Mouse (Mus musculus) kidney, postnatal 0 days (tissue): ENCODE results near the gene Use1. TPM values are rescaled to one million over a fixed set of nuclear protein-coding genes. Genes with fewer than 3 reads are reported as not detected.

Experiments used
- ATAC-seq: fragments of 200-750 bp; cut with Nextera tagmentation; replicated peaks from 2 replicates; pipeline ENCODE4 v1.8.0; 2017; ENCODE audit warnings: low read depth, moderate number of reproducible peaks, moderate TSS enrichment, moderate library complexity; ENCODE audit not compliant: low FRiP score
- DNase-seq: peaks from one replicate; pipeline ENCODE4 v3.0.0-alpha.2; 2016; ENCODE audit warnings: low spot score
- H3K27ac ChIP-seq: fragments of 300-500 bp; sonication (generic); 2 replicates; pipeline ENCODE4 v1.5.1; 2014; ENCODE audit warnings: mild to moderate bottlenecking
- H3K27me3 ChIP-seq: fragments of 300-500 bp; sonication (generic); 2 replicates; pipeline ENCODE4 v1.6.1; 2014; ENCODE audit warnings: low read length, mixed read lengths; ENCODE audit not compliant: insufficient read depth
- H3K36me3 ChIP-seq: fragments of 300-500 bp; sonication (generic); 2 replicates; pipeline ENCODE4 v1.6.1; 2014; ENCODE audit warnings: low read length, mixed read lengths; ENCODE audit not compliant: insufficient read depth
- H3K4me1 ChIP-seq: fragments of 300-500 bp; sonication (generic); replicated peaks from 2 replicates; pipeline ENCODE4 v1.6.1; 2014; ENCODE audit warnings: antibody characterized with exemption, low read length, mixed read lengths; ENCODE audit not compliant: insufficient read depth
- H3K4me2 ChIP-seq: fragments of 300-500 bp; sonication (generic); 2 replicates; pipeline ENCODE4 v1.6.1; 2014; ENCODE audit warnings: mild to moderate bottlenecking, low read length, moderate library complexity, mixed read lengths
- H3K4me3 ChIP-seq: fragments of 300-500 bp; sonication (generic); replicated peaks from 2 replicates; pipeline ENCODE4 v1.5.1; 2014; ENCODE audit warnings: low read depth, low read length
- H3K9ac ChIP-seq: fragments of 300-500 bp; sonication (generic); 2 replicates; pipeline ENCODE4 v1.6.1; 2014; ENCODE audit warnings: low read depth, low read length
- H3K9me3 ChIP-seq: fragments of 300-500 bp; sonication (generic); replicated peaks from 2 replicates; pipeline ENCODE4 v1.6.1; 2016; ENCODE audit warnings: low read length, inconsistent platforms, mixed read lengths
- CTCF ChIP-seq: IDR thresholded peaks from 2 replicates; pipeline ENCODE4 v1.5.1; 2016; ENCODE audit warnings: antibody characterized with exemption, low read depth, mild to moderate bottlenecking, moderate library complexity
- WGBS: fragments of 180-500 bp; shearing (Covaris S2); extraction: QIAGEN DNeasy Blood & Tissue Kit; methylation state at CpG from one replicate; pipeline ENCODE4 v1.1.7; 2014; 5-methylcytosine and 5-hydroxymethylcytosine counted together
- polyA plus RNA-seq: library from polyadenylated mRNA; unstranded; fragments of >200 nt; fragmentation: Nextera tagmentation; extraction: Ambion mirVana; gene quantifications from 2 replicates; pipeline ENCODE4 v1.2.1, GENCODE M21; 2015

Use1 gene
- polyA plus RNA-seq, 1 experiment from 2014 or later: 140 TPM

GRCm38 (mm10) chr8:71391696-71392095 lies 25.0 kb downstream of the Use1 start:
- H3K9ac ChIP-seq: no peak overlapping the region
- no peaks in the 10 kb centered on the region for H3K36me3 ChIP-seq
- ATAC-seq (no peak), DNase-seq (no peak)
- H3K4me1 ChIP-seq: no peaks in the 10 kb centered on the region; the same call in 1 of the 2 replicates
- H3K27me3 ChIP-seq: no peaks in the 10 kb centered on the region
- WGBS: 89% methylated on average over 2 of the region's 2 CpGs
- no peak overlapping the region for H3K27ac ChIP-seq
- no peak overlapping the region for H3K4me2 ChIP-seq
- no peaks in the 10 kb centered on the region for H3K9me3 ChIP-seq
- no peak for TF ChIP-seq CTCF
- no peak overlapping the region for H3K4me3 ChIP-seq

- Histone ChIP-seq H3K36me3 (no peaks in the 10 kb centered on the region), H3K27ac (no peak overlapping the region), H3K4me1 (peaks cover 2% of the 10 kb centered on the region), H3K9me3 (no peaks in the 10 kb centered on the region), H3K4me3 (no peak overlapping the region), H3K9ac (no peak overlapping the region), H3K4me2 (no peak overlapping the region), H3K27me3 (no peaks in the 10 kb centered on the region)
- TF ChIP-seq CTCF: no peak
- WGBS: 77% methylated on average over 5 of the region's 5 CpGs
- ATAC-seq: no peak
- no peak for DNase-seq
Measured at GRCm38 (mm10) chr8:71392391-71392790, 25.7 kb downstream of the Use1 start.

- TF ChIP-seq CTCF: no peak
- H3K4me3 ChIP-seq: no peak overlapping the region; the same call in 1 of the 2 replicates
- H3K4me1 ChIP-seq: peaks cover 5% of the 10 kb centered on the region
- H3K27me3 ChIP-seq: no peaks in the 10 kb centered on the region
- WGBS: 17% methylated on average over 3 of the region's 3 CpGs
- no peaks in the 10 kb centered on the region for H3K9me3 ChIP-seq
- H3K27ac ChIP-seq: no peak overlapping the region
- no peaks in the 10 kb centered on the region for H3K36me3 ChIP-seq
- H3K4me2 ChIP-seq: peak overlapping the region; percentile 23; the same call in 1 of the 2 replicates
- ATAC-seq (no peak; the same call in 1 of the 2 replicates), DNase-seq (peak; percentile 77)
- H3K9ac ChIP-seq: no peak overlapping the region
Measured at GRCm38 (mm10) chr8:71392871-71393270, 26.2 kb downstream of the Use1 start.

- Histone ChIP-seq H3K4me3 (0 out of 2 replicates have a peak overlapping the region, but pooled peaks have one; percentile 16), H3K4me2 (peak overlapping the region; percentile 38), H3K27me3 (no peaks in the 10 kb centered on the region), H3K4me1 (peaks cover 5% of the 10 kb centered on the region), H3K27ac (no peak overlapping the region), H3K9ac (0 out of 2 replicates have a peak overlapping the region, but pooled peaks have one; percentile 35), H3K36me3 (peaks cover 10% of the 10 kb centered on the region; the same call in 1 of the 2 replicates), H3K9me3 (no peaks in the 10 kb centered on the region)
- no peak for DNase-seq
- no peak for ATAC-seq
- 76% methylated on average over 7 of the region's 7 CpGs for WGBS
- no peak for TF ChIP-seq CTCF
Measured at GRCm38 (mm10) chr8:71394481-71394880, 27.8 kb downstream of the Use1 start.

- 0 out of 2 replicates have a peak overlapping the region, but pooled peaks have one; percentile 35 for H3K9ac ChIP-seq
- TF ChIP-seq CTCF: no peak
Measured at GRCm38 (mm10) chr8:71395071-71395470, 28.4 kb downstream of the Use1 start.

GRCm38 (mm10) chr8:71395629-71396028 lies 29.0 kb downstream of the Use1 start, which contains the start of gene Ushbp1:
Gene Ushbp1, minus strand, starts transcription at chr8:71395802.
- 83% methylated on average over 9 of the region's 9 CpGs for WGBS
- Histone ChIP-seq H3K36me3 (peaks cover 13% of the 10 kb centered on the region; the same call in 1 of the 2 replicates), H3K4me3 (peak within 1 kb of the TSS; percentile 51), H3K4me2 (peak within 1 kb of the TSS; percentile 70), H3K4me1 (peaks cover 5% of the 10 kb centered on the region), H3K9ac (0 out of 2 replicates have a peak within 1 kb of the TSS, but pooled peaks have one; percentile 35), H3K9me3 (no peaks in the 10 kb centered on the region), H3K27me3 (no peaks in the 10 kb centered on the region), H3K27ac (peak within 1 kb of the TSS; percentile 73)
- no peak for DNase-seq
- ATAC-seq: no peak
- TF ChIP-seq CTCF: no peak

More at GRCm38 (mm10) chr8:71395071-71395470, 28.4 kb downstream of the Use1 start:
- ATAC-seq: no peak
- no peak for DNase-seq
- H3K27me3 ChIP-seq: no peaks in the 10 kb centered on the region
- peak overlapping the region; percentile 24; the same call in 1 of the 2 replicates for H3K4me3 ChIP-seq
- H3K27ac ChIP-seq: peak overlapping the region; percentile 73; the same call in 1 of the 2 replicates
- WGBS: 75% methylated on average over 10 of the region's 10 CpGs
- H3K4me2 ChIP-seq: peak overlapping the region; percentile 38
- peaks cover 13% of the 10 kb centered on the region; the same call in 1 of the 2 replicates for H3K36me3 ChIP-seq
- no peaks in the 10 kb centered on the region for H3K9me3 ChIP-seq
- peaks cover 5% of the 10 kb centered on the region for H3K4me1 ChIP-seq
